Mouse (Mus musculus) CH12.LX (cell line): ENCODE data around the gene Celsr2. TPM values are rescaled to one million over a fixed set of nuclear protein-coding genes. Genes with fewer than 3 reads are reported as not detected.
A peak's percentile ranks its signal among the peaks of the same experiment; 100 is the strongest.

Source experiments
- DNase-seq: peaks from one replicate; pipeline ENCODE4 v3.0.0-alpha.2; 2013; ENCODE audit errors: extremely low read depth
- H3K27ac ChIP-seq: 2 replicates; pipeline ENCODE4 v1.5.1; 2012; ENCODE audit warnings: low read depth, mild to moderate bottlenecking, control low read depth, moderate library complexity; ENCODE audit not compliant: insufficient read depth
- H3K27me3 ChIP-seq: replicated peaks from 2 replicates; pipeline ENCODE3; 2012; ENCODE audit warnings: inconsistent platforms
- H3K36me3 ChIP-seq, 2 experiments: replicated peaks in 1 of 2; 2 replicates each; pipeline versions ENCODE3 to v1.6.1; 2012; ENCODE audit warnings: inconsistent platforms in 1 of 2, low read length in 1 of 2, mild to moderate bottlenecking in 1 of 2, mixed read lengths in 1 of 2, moderate library complexity in 1 of 2; ENCODE audit not compliant: control insufficient read depth in 1 of 2, insufficient read depth in 1 of 2
- H3K4me1 ChIP-seq, 2 experiments: 2 replicates each; pipeline ENCODE4 v1.6.1; 2012; ENCODE audit warnings: inconsistent platforms in 1 of 2, moderate library complexity in 1 of 2; ENCODE audit not compliant: insufficient read depth in 2 of 2, control insufficient read depth in 1 of 2
- H3K4me2 ChIP-seq: 2 replicates; pipeline ENCODE4 v1.6.1; 2012; ENCODE audit warnings: low read depth, mild to moderate bottlenecking, control low read depth; ENCODE audit not compliant: poor library complexity, insufficient read depth, severe bottlenecking
- H3K4me3 ChIP-seq, 3 experiments: fragments of 150-350 bp in 1 of 3; sonication (generic) in 1 of 3; replicated peaks in 1 of 3; 2 replicates each; pipeline versions ENCODE3 to v1.5.1; 2011 to 2012; ENCODE audit warnings: low read depth in 2 of 3, low read length in 2 of 3, mild to moderate bottlenecking in 2 of 3, moderate library complexity in 2 of 3, control low read depth in 1 of 3, improper control_type of control experiment in 1 of 3, inconsistent platforms in 1 of 3, mixed read lengths in 1 of 3; ENCODE audit not compliant: poor library complexity in 1 of 3
- H3K79me2 ChIP-seq: replicated peaks from 2 replicates; pipeline ENCODE4 v1.6.1; 2012; ENCODE audit warnings: mild to moderate bottlenecking, moderate library complexity; ENCODE audit not compliant: control insufficient read depth, poor library complexity, insufficient read depth, severe bottlenecking; ENCODE audit errors: extremely low read depth
- H3K9ac ChIP-seq: 2 replicates; pipeline ENCODE4 v1.6.1; 2012; ENCODE audit warnings: low read depth, mild to moderate bottlenecking, control low read depth, moderate library complexity; ENCODE audit not compliant: insufficient read depth
- H3K9me3 ChIP-seq: replicated peaks from 2 replicates; pipeline ENCODE3; 2012; ENCODE audit warnings: low read length, inconsistent platforms, mixed read lengths
- BHLHE40 ChIP-seq: IDR thresholded peaks from 2 replicates; pipeline ENCODE4 v1.6.1; 2011; ENCODE audit warnings: mild to moderate bottlenecking, low read depth, low read length, improper control_type of control experiment
- CHD1 ChIP-seq: IDR thresholded peaks from 2 replicates; pipeline ENCODE4 v1.6.1; 2012; ENCODE audit warnings: low read depth, low read length, improper control_type of control experiment, inconsistent platforms
- CTCF ChIP-seq, 2 experiments: IDR thresholded peaks in 1 of 2; conservative IDR thresholded peaks in 1 of 2; 2 replicates each; pipeline ENCODE4 v1.5.1; 2011 to 2012; ENCODE audit warnings: low read depth in 2 of 2, low read length in 2 of 2, improper control_type of control experiment in 1 of 2, inconsistent platforms in 1 of 2, mild to moderate bottlenecking in 1 of 2, moderate library complexity in 1 of 2
- E2F4 ChIP-seq: IDR thresholded peaks from 2 replicates; pipeline ENCODE4 v1.6.1; 2011; ENCODE audit warnings: low read depth, low read length, improper control_type of control experiment; ENCODE audit not compliant: insufficient replicate concordance
- ELF1 ChIP-seq: IDR thresholded peaks from 2 replicates; pipeline ENCODE4 v1.6.1; 2014; ENCODE audit warnings: low read depth, mild to moderate bottlenecking, inconsistent platforms, low read length, improper control_type of control experiment
- EP300 ChIP-seq: IDR thresholded peaks from 2 replicates; pipeline ENCODE4 v1.6.1; 2011; ENCODE audit warnings: low read length, improper control_type of control experiment
- ETS1 ChIP-seq: conservative IDR thresholded peaks from 2 replicates; pipeline ENCODE4 v1.6.1; 2012; ENCODE audit warnings: low read depth, mild to moderate bottlenecking, inconsistent platforms, low read length, improper control_type of control experiment, moderate library complexity
- GABPA ChIP-seq: IDR thresholded peaks from 2 replicates; pipeline ENCODE4 v1.6.1; 2012; ENCODE audit warnings: low read depth, low read length, improper control_type of control experiment, inconsistent platforms; ENCODE audit not compliant: insufficient replicate concordance
- IRF4 ChIP-seq: IDR thresholded peaks from 2 replicates; pipeline ENCODE4 v1.6.1; 2014; ENCODE audit warnings: low read depth, mild to moderate bottlenecking, inconsistent platforms, low read length, improper control_type of control experiment
- JUN ChIP-seq: IDR thresholded peaks from 2 replicates; pipeline ENCODE4 v1.6.1; 2011; ENCODE audit warnings: low read depth, mild to moderate bottlenecking, low read length, improper control_type of control experiment, moderate library complexity; ENCODE audit not compliant: insufficient read depth
- JUND ChIP-seq: conservative IDR thresholded peaks from 2 replicates; pipeline ENCODE4 v1.6.1; 2011; ENCODE audit warnings: low read depth, low read length, improper control_type of control experiment
- MAFK ChIP-seq: IDR thresholded peaks from 2 replicates; pipeline ENCODE4 v1.6.1; 2011; ENCODE audit warnings: low read length, improper control_type of control experiment; ENCODE audit not compliant: insufficient replicate concordance
- MAX ChIP-seq: IDR thresholded peaks from 2 replicates; pipeline ENCODE4 v1.6.1; 2011; ENCODE audit warnings: low read length, improper control_type of control experiment
- MAZ ChIP-seq: IDR thresholded peaks from 2 replicates; pipeline ENCODE4 v1.6.1; 2012; ENCODE audit warnings: low read depth, mild to moderate bottlenecking, inconsistent platforms, low read length, improper control_type of control experiment, moderate library complexity
- MEF2A ChIP-seq: IDR thresholded peaks from 2 replicates; pipeline ENCODE4 v1.6.1; 2014; ENCODE audit warnings: low read depth, mild to moderate bottlenecking, inconsistent platforms, low read length, improper control_type of control experiment, borderline replicate concordance
- MXI1 ChIP-seq: IDR thresholded peaks from 2 replicates; pipeline ENCODE4 v1.6.1; 2011; ENCODE audit warnings: mild to moderate bottlenecking, low read depth, low read length, improper control_type of control experiment
- MYC ChIP-seq: IDR thresholded peaks from 2 replicates; pipeline ENCODE4 v1.6.1; 2011; ENCODE audit warnings: low read depth, mild to moderate bottlenecking, improper control_type of control experiment, low read length
- NELFE ChIP-seq: IDR thresholded peaks from 2 replicates; pipeline ENCODE4 v1.6.1; 2011; ENCODE audit warnings: low read depth, low read length, improper control_type of control experiment
- NRF1 ChIP-seq: IDR thresholded peaks from 2 replicates; pipeline ENCODE4 v1.6.1; 2014; ENCODE audit warnings: low read depth, mild to moderate bottlenecking, inconsistent platforms, low read length, improper control_type of control experiment, moderate library complexity
- PAX5 ChIP-seq: IDR thresholded peaks from 2 replicates; pipeline ENCODE4 v1.6.1; 2012; ENCODE audit warnings: low read length, inconsistent platforms, mixed read lengths
- POLR2A ChIP-seq: IDR thresholded peaks from 2 replicates; pipeline ENCODE4 v1.6.1; 2011; ENCODE audit warnings: low read depth, mild to moderate bottlenecking, improper control_type of control experiment, low read length
- POLR2AphosphoS2 ChIP-seq: IDR thresholded peaks from 2 replicates; pipeline ENCODE4 v1.6.1; 2011; ENCODE audit warnings: low read depth, low read length, improper control_type of control experiment
- RAD21 ChIP-seq: IDR thresholded peaks from 2 replicates; pipeline ENCODE4 v1.6.1; 2011; ENCODE audit warnings: low read depth, mild to moderate bottlenecking, low read length, improper control_type of control experiment, moderate library complexity
- RCOR1 ChIP-seq: conservative IDR thresholded peaks from 2 replicates; pipeline ENCODE4 v1.6.1; 2012; ENCODE audit warnings: low read depth, mild to moderate bottlenecking, inconsistent platforms, low read length, improper control_type of control experiment
- SIN3A ChIP-seq: IDR thresholded peaks from 2 replicates; pipeline ENCODE4 v1.6.1; 2012; ENCODE audit warnings: low read length, improper control_type of control experiment, inconsistent platforms
- TBP ChIP-seq: conservative IDR thresholded peaks from 2 replicates; pipeline ENCODE4 v1.6.1; 2011; ENCODE audit warnings: low read depth, low read length, improper control_type of control experiment
- TCF12 ChIP-seq: IDR thresholded peaks from 2 replicates; pipeline ENCODE4 v1.6.1; 2014; ENCODE audit warnings: low read depth, mild to moderate bottlenecking, inconsistent platforms, low read length, improper control_type of control experiment
- USF1 ChIP-seq: IDR thresholded peaks from 2 replicates; pipeline ENCODE4 v1.6.1; 2014; ENCODE audit warnings: low read depth, mild to moderate bottlenecking, inconsistent platforms, low read length, improper control_type of control experiment
- ZC3H11A ChIP-seq: IDR thresholded peaks from 2 replicates; pipeline ENCODE4 v1.6.1; 2012; ENCODE audit warnings: low read depth, mild to moderate bottlenecking, inconsistent platforms, low read length, improper control_type of control experiment
- ZKSCAN1 ChIP-seq: IDR thresholded peaks from 2 replicates; pipeline ENCODE4 v1.6.1; 2012; ENCODE audit warnings: low read depth, inconsistent platforms, low read length, improper control_type of control experiment, borderline replicate concordance
- ZMIZ1 ChIP-seq: IDR thresholded peaks from 2 replicates; pipeline ENCODE4 v1.6.1; 2012; ENCODE audit warnings: low read depth, mild to moderate bottlenecking, inconsistent platforms, low read length, improper control_type of control experiment
- ZNF384 ChIP-seq: IDR thresholded peaks from 2 replicates; pipeline ENCODE4 v1.6.1; 2012; ENCODE audit warnings: low read depth, low read length, improper control_type of control experiment, inconsistent platforms
- dilution Hi-C: fragments of 300-500 bp; cut with MboI; formaldehyde crosslinking; loops from 2 replicates; pipeline ENCODE4 v1.14.3; 2020; ENCODE audit warnings: low sequenced_read_pairs; ENCODE audit not compliant: extremely low pct_unique_long_range_greater_than_20kb, extremely low pct_ligation_motif_present
- in situ Hi-C: fragments of 300-500 bp; cut with MboI; formaldehyde crosslinking; loops from 3 replicates; pipeline ENCODE4 v1.14.3; 2019; ENCODE audit warnings: low sequenced_read_pairs, low pct_ligation_motif_present, low pct_unique_long_range_greater_than_20kb, mixed read lengths
- polyA plus RNA-seq: library from polyadenylated mRNA; unstranded; fragments of >175 nt; gene quantifications from 2 replicates; pipeline ENCODE4 v1.2.1, GENCODE M21; 2012; ENCODE audit warnings: low read depth; ENCODE audit not compliant: insufficient read length
- total RNA-seq, 2 experiments: library from RNA; depleted of rRNA; stranded (reverse); fragments of 300-350 nt in 1 of 2; fragments of >200 nt in 1 of 2; gene quantifications; 2 replicates each; pipeline ENCODE4 v1.2.3; 2012 to 2014

Celsr2 gene
- total and polyA plus RNA-seq, 3 experiments, result not detected

GRCm38 (mm10) chr3:108435701-108436379 lies 20.5 kb upstream of the Celsr2 start:
- H3K4me2 ChIP-seq, result peak overlapping the region; percentile 58
- H3K4me1 ChIP-seq, result peaks cover 10 to 55% of the 10 kb centered on the region in 2 experiments
- in situ Hi-C loops, result no loop called here
- H3K36me3 ChIP-seq, result peaks cover 68 to 96% of the 10 kb centered on the region in 2 experiments
- H3K9me3 ChIP-seq, result no peaks in the 10 kb centered on the region
- peak overlapping the region; percentile 20 for H3K9ac ChIP-seq
- DNase-seq, result peak; percentile 65
- peaks cover 52% of the 10 kb centered on the region for H3K79me2 ChIP-seq
- TF ChIP-seq MXI1, result no peak
- peak; percentile 87 for TF ChIP-seq BHLHE40
- TF ChIP-seq NRF1, result no peak
- 0 out of 2 replicates have a peak, but pooled peaks have one; percentile 10 for TF ChIP-seq ELF1
- TF ChIP-seq MAX, result peak; percentile 63; the same call in 1 of the 2 replicates
- peak; percentile 68; the same call in 1 of the 2 replicates for TF ChIP-seq IRF4
- TF ChIP-seq E2F4, result no peak
- TF ChIP-seq ZNF384, result no peak
- TF ChIP-seq MAZ, result no peak; the same call in 1 of the 2 replicates
- peak; percentile 77 for TF ChIP-seq JUND
- peak; percentile 29; the same call in 1 of the 2 replicates for TF ChIP-seq POLR2A
- peak; percentile 92 for TF ChIP-seq JUN
- no peak for TF ChIP-seq GABPA
- no peak for TF ChIP-seq RAD21
- no peak for TF ChIP-seq CHD1
- TF ChIP-seq ZKSCAN1, result no peak
- no peak for TF ChIP-seq MAFK
- TF ChIP-seq USF1, result no peak
- no peak for TF ChIP-seq ZC3H11A
- peak; percentile 38; the same call in 1 of the 2 replicates for TF ChIP-seq SIN3A
- no peak for TF ChIP-seq TCF12
- no peak for TF ChIP-seq TBP
- no peak for TF ChIP-seq PAX5
- no peak for TF ChIP-seq CTCF (conservative IDR thresholded peaks at IDR 0.05 in 1 of 2, IDR thresholded peaks at IDR 0.05 in 1 of 2; ENCODE audit: low read depth in 2 of 2, low read length in 2 of 2)
- TF ChIP-seq NELFE, result no peak
- no peak for TF ChIP-seq POLR2AphosphoS2
- no peak for TF ChIP-seq ZMIZ1
- TF ChIP-seq EP300, result peak; percentile 48; the same call in 1 of the 2 replicates
- peak; percentile 38; the same call in 1 of the 2 replicates for TF ChIP-seq RCOR1
- peak; percentile 83 for TF ChIP-seq ETS1
- TF ChIP-seq MEF2A, result peak; percentile 11; the same call in 1 of the 2 replicates
- TF ChIP-seq MYC, result peak; percentile 69; the same call in 1 of the 2 replicates
- H3K27ac ChIP-seq, result peak overlapping the region; percentile 94
- no peak overlapping the region for H3K4me3 ChIP-seq
- no peaks in the 10 kb centered on the region for H3K27me3 ChIP-seq
- dilution Hi-C loops, result no loop called here
